Mouse (Mus musculus): ENCODE measurements around the gene Aco1. TPM values are rescaled to one million over a fixed set of nuclear protein-coding genes. Genes with fewer than 3 reads are reported as not detected.
A peak's percentile ranks its signal among the peaks of the same experiment; 100 is the strongest.

The Aco1 gene
- polyA plus RNA-seq, 1 experiment, result 46.0 TPM

- Histone ChIP-seq H3K4me3 (ENCODE audit: insufficient read depth, low read length) (no peak overlapping the region), H3K27ac (ENCODE audit: insufficient read depth, low read length) (no peak overlapping the region), H3K4me1 (ENCODE audit: control insufficient read depth, insufficient read depth, low read length) (no peaks in the 10 kb centered on the region)
- TF ChIP-seq CTCF (IDR thresholded peaks at IDR 0.05; ENCODE audit: borderline replicate concordance, insufficient read depth, low read length), result no peak
- no peak for TF ChIP-seq POLR2A (IDR thresholded peaks at IDR 0.05; ENCODE audit: low read depth, low read length)
Observed at GRCm38 (mm10) chr4:40204374-40204773, 61.5 kb downstream of the Aco1 start.

DNA sequence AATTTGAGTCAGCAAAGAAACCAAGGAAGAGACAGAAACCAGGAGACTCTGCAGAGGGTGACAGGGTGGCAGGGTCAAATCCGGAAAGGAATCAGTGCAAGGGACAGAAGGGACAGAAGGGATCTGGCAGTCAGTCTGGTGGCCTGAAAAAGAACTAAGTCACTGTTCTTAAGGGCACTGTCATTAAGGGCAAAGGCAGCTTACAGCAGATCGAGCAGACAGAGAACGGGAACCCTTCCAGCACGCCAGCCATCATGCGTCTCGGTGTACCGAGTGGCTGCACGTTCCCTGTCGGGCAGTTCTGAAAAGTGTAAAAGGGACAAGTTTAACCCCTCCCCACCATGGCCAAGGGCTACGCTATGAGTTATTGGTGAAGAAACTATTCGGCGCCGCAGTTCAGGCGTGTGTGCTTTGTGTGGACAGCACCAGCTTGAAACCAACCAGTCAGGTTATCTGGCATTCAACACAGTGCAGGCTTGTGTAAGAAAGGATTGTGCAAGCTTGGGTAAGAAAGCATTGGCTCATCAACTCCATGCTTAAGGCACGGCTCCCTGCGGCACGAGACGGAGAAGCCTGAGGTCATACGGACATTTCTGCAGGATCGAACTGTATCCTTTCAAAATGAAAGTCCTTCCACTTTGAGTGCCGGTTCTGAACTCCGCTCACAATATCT, 62.5 kb downstream of the Aco1 start:
- no peak overlapping the region for H3K27ac ChIP-seq (ENCODE audit: insufficient read depth, low read length)
- no peak overlapping the region for H3K4me3 ChIP-seq (ENCODE audit: insufficient read depth, low read length)
- no peak for TF ChIP-seq POLR2A (IDR thresholded peaks at IDR 0.05; ENCODE audit: low read depth, low read length)
- no peaks in the 10 kb centered on the region for H3K4me1 ChIP-seq (ENCODE audit: control insufficient read depth, insufficient read depth, low read length)

GRCm38 (mm10) chr4:40207701-40208100, 64.8 kb downstream of the Aco1 start:
- TF ChIP-seq POLR2A (IDR thresholded peaks at IDR 0.05; ENCODE audit: low read depth, low read length) (no peak), CTCF (IDR thresholded peaks at IDR 0.05; ENCODE audit: borderline replicate concordance, insufficient read depth, low read length) (no peak)
- H3K4me3 ChIP-seq (ENCODE audit: insufficient read depth, low read length), result no peak overlapping the region
- no peaks in the 10 kb centered on the region for H3K4me1 ChIP-seq (ENCODE audit: control insufficient read depth, insufficient read depth, low read length)
- no peak overlapping the region for H3K27ac ChIP-seq (ENCODE audit: insufficient read depth, low read length)

GRCm38 (mm10) chr4:40212177-40212576, 69.3 kb downstream of the Aco1 start:
- no peak overlapping the region for H3K27ac ChIP-seq (ENCODE audit: insufficient read depth, low read length)
- H3K4me3 ChIP-seq (ENCODE audit: insufficient read depth, low read length), result no peak overlapping the region
- TF ChIP-seq CTCF (IDR thresholded peaks at IDR 0.05; ENCODE audit: borderline replicate concordance, insufficient read depth, low read length) (no peak), POLR2A (IDR thresholded peaks at IDR 0.05; ENCODE audit: low read depth, low read length) (no peak)
- H3K4me1 ChIP-seq (ENCODE audit: control insufficient read depth, insufficient read depth, low read length), result no peaks in the 10 kb centered on the region

DNA sequence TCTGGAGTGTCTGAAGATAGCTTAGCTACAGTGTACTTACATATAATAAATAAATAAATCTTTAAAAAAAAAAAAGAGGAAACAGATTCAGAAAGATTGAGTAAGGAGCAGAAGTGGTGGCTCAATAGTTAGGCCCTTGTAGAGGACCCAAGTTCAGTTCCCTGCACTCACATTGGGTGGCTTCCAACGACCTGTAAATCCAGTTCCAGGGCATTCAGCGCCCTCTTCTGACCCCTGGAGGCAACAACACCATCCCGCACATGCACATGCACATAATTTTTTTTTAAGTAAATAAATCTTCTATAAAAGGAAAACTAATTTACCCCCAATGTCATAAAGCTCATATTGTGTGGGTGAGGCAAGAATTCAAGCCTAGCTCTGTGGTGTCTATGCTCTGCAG, 75.0 kb downstream of the Aco1 start:
- Histone ChIP-seq H3K4me3 (ENCODE audit: insufficient read depth, low read length) (no peak overlapping the region), H3K27ac (ENCODE audit: insufficient read depth, low read length) (no peak overlapping the region), H3K4me1 (ENCODE audit: control insufficient read depth, insufficient read depth, low read length) (no peaks in the 10 kb centered on the region)
- TF ChIP-seq POLR2A (IDR thresholded peaks at IDR 0.05; ENCODE audit: low read depth, low read length), result no peak
- no peak for TF ChIP-seq CTCF (IDR thresholded peaks at IDR 0.05; ENCODE audit: borderline replicate concordance, insufficient read depth, low read length)

DNA sequence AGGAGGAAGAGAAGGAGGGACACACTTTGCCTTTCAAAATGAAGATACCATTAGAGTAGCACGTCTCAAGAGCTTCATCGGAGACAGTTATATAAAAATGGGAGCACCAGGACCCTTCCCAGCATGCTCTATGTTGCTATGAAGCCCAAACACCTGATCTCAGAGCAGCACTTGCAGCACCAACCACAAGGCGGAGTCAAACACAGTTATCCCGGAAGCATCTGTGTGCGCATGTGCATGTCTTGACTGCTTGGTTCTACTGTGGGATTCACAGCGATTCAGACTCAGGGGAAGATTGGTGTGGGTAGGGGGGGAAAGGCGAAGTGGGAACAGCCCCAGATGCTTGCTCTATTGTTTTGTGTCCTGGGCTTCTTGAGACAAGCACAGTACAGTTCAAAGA, 75.5 kb downstream of the Aco1 start:
- Histone ChIP-seq H3K4me3 (ENCODE audit: insufficient read depth, low read length) (no peak overlapping the region), H3K4me1 (ENCODE audit: control insufficient read depth, insufficient read depth, low read length) (no peaks in the 10 kb centered on the region), H3K27ac (ENCODE audit: insufficient read depth, low read length) (no peak overlapping the region)
- TF ChIP-seq CTCF (IDR thresholded peaks at IDR 0.05; ENCODE audit: borderline replicate concordance, insufficient read depth, low read length) (peak; percentile 54; the same call in 1 of the 2 replicates), POLR2A (IDR thresholded peaks at IDR 0.05; ENCODE audit: low read depth, low read length) (no peak)

DNA sequence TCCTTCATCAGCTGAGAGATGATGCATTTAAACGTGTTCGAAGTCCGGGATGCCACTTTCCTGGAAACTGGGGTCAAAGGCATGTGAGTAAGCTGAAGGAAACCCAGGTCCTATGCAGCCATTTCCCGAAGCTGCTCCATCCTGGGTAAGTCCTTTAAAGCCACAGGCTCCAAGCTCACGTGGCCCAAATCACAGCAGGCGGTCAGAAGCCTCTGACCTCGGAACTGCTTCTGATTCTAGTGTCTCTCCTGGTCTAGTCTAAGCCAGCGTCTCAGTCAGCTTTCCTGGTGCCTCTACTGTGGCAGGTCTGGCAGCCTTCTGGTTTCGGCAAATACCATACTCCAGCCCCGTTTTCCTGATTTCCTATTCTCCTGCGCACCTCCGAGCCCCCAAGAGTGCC, 77.6 kb downstream of the Aco1 start:
- no peaks in the 10 kb centered on the region for H3K4me1 ChIP-seq (ENCODE audit: control insufficient read depth, insufficient read depth, low read length)
- no peak for TF ChIP-seq CTCF (IDR thresholded peaks at IDR 0.05; ENCODE audit: borderline replicate concordance, insufficient read depth, low read length)
- TF ChIP-seq POLR2A (IDR thresholded peaks at IDR 0.05; ENCODE audit: low read depth, low read length), result no peak
- no peak overlapping the region for H3K27ac ChIP-seq (ENCODE audit: insufficient read depth, low read length)
- H3K4me3 ChIP-seq (ENCODE audit: insufficient read depth, low read length), result no peak overlapping the region

GRCm38 (mm10) chr4:40221004-40221760, 78.3 kb downstream of the Aco1 start:
- no peak overlapping the region for H3K4me3 ChIP-seq (ENCODE audit: insufficient read depth, low read length)
- TF ChIP-seq POLR2A (IDR thresholded peaks at IDR 0.05; ENCODE audit: low read depth, low read length), result no peak
- no peak for TF ChIP-seq CTCF (IDR thresholded peaks at IDR 0.05; ENCODE audit: borderline replicate concordance, insufficient read depth, low read length)
- H3K27ac ChIP-seq (ENCODE audit: insufficient read depth, low read length), result no peak overlapping the region
- H3K4me1 ChIP-seq (ENCODE audit: control insufficient read depth, insufficient read depth, low read length), result no peaks in the 10 kb centered on the region

- Histone ChIP-seq H3K4me3 (ENCODE audit: insufficient read depth, low read length) (no peak overlapping the region), H3K4me1 (ENCODE audit: control insufficient read depth, insufficient read depth, low read length) (no peaks in the 10 kb centered on the region), H3K27ac (ENCODE audit: insufficient read depth, low read length) (no peak overlapping the region)
- TF ChIP-seq CTCF (IDR thresholded peaks at IDR 0.05; ENCODE audit: borderline replicate concordance, insufficient read depth, low read length) (no peak), POLR2A (IDR thresholded peaks at IDR 0.05; ENCODE audit: low read depth, low read length) (no peak)
Observed at GRCm38 (mm10) chr4:40221876-40222585, 79.2 kb downstream of the Aco1 start.

DNA sequence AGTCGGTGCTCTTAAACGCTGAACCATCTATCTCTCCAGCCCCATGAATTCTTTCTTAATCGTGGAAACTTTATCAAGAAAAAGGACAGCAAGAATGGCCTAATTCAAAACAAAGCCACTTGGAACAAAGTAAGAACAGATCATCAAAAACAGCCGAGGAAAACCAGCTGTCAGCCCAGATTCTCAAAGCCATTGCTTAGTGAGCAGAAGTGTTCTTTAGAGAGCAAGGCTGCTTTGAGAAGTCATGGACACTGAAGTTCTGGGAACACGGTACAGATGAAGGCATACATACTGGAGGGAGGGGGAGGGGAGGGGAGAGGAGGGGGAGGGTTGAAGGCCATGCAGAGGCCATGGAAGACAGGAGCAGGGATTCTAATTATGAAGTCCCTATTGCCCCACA, 83.2 kb downstream of the Aco1 start:
- no peak overlapping the region for H3K4me3 ChIP-seq (ENCODE audit: insufficient read depth, low read length)
- no peak overlapping the region for H3K27ac ChIP-seq (ENCODE audit: insufficient read depth, low read length)
- H3K4me1 ChIP-seq (ENCODE audit: control insufficient read depth, insufficient read depth, low read length), result no peaks in the 10 kb centered on the region
- TF ChIP-seq CTCF (IDR thresholded peaks at IDR 0.05; ENCODE audit: borderline replicate concordance, insufficient read depth, low read length) (no peak), POLR2A (IDR thresholded peaks at IDR 0.05; ENCODE audit: low read depth, low read length) (no peak)

All from embryonic fibroblast, embryonic 13.5 days (primary cell).